Mouse (Mus musculus) lung, postnatal 0 days (tissue): ENCODE results near the gene Hnf4a.

ENCODE experiments used
- CTCF ChIP-seq: IDR thresholded peaks from 2 replicates; pipeline ENCODE4 v1.5.1; 2016; ENCODE audit warnings: antibody characterized with exemption, mild to moderate bottlenecking
- EP300 ChIP-seq: IDR thresholded peaks from 2 replicates; pipeline ENCODE4 v1.6.1; 2016; ENCODE audit warnings: antibody characterized with exemption, mild to moderate bottlenecking, control low read depth

DNA sequence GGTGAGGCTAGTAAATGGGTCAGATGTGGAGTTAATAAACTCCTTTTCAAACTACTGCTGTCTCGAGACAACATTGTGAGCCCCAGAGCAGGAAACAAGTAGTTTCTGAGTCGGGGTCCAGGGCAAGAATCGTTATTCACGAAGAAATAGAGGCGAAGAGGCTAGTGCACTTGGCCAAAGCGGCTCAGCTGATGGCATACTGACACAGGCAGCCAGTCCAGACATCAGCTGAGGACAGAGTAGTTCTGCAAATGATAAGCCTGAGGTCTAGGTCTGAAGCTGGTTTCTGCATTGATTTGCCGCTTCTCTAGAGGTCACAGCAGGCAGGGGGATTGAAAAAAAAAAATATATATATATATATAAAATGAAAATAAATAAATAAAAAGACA lies 95.1 kb downstream of the Hnf4a start:
- TF ChIP-seq EP300 (no peak), CTCF (no peak)
